Comparison of ENCODE assay signal across 7 mouse cellular contexts in the genomic region with DNA sequence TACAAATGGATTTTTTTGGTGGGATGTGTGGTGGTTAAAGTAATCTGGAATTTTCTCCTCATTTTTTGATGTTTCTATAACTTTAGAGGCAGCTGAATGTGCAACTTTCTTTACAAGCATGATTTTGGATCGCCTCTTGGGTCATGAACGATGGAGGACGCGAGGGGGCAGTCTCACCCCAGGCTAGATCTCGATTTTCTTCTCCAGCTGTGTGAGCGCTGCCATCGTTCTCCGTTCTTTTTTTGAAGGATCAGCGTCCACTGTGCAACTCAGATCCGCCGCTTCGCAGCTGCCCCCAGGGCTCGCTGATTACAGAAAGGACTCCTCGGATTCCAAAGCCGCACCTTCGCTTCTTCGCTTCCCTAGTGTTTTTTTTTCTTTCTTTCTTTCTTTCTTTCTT.
A peak's percentile ranks its signal among the peaks of the same experiment; 100 is the strongest.
DNase-seq lines count a peak whose midpoint lies in the region; ATAC-seq and TF ChIP-seq lines count a peak whose summit lies in the region.

No protein-coding gene starts in this region.

- peak overlapping the region; percentile 55 for H3K4me2 ChIP-seq in intestine, embryonic 16.5 days (ENCODE audit: low read depth, low read length)

- no peak overlapping the region for H3K27ac ChIP-seq in cortical plate, adult 2 months (ENCODE audit: insufficient read depth, low read length)
- no peak overlapping the region for H3K27ac ChIP-seq in intestine, embryonic 16.5 days (ENCODE audit: low read length)

- H3K4me3 ChIP-seq in cortical plate, adult 2 months (ENCODE audit: insufficient read depth, low read length) = peak overlapping the region; percentile 12; the same call in 1 of the 2 replicates
- H3K4me3 ChIP-seq in intestine, embryonic 16.5 days (ENCODE audit: low read length) = peak overlapping the region; percentile 33; the same call in 1 of the 2 replicates

- DNase-seq in adrenal gland, postnatal 14 days = peak; percentile 81
- peak; percentile 50 for DNase-seq in gastrocnemius, postnatal 14 days
- DNase-seq in left cerebral cortex, postnatal 14 days (ENCODE audit: low spot score in 2 of 2) = peak; percentile 79 to 84
- peak; percentile 87 for DNase-seq in mesoderm, embryonic 11.5 days (ENCODE audit: low read depth, low spot score)
- DNase-seq in right cerebral cortex, postnatal 4 days = peak; percentile 84

- TF ChIP-seq CTCF in cortical plate, adult 2 months (IDR thresholded peaks at IDR 0.05; ENCODE audit: extremely low read depth, insufficient read depth, low read length) = peak; percentile 79

- WGBS in intestine, embryonic 16.5 days = 2% methylated on average over 17 of the region's 17 CpGs

- peak; percentile 77 for ATAC-seq in intestine, embryonic 16.5 days

- H3K27me3 ChIP-seq in intestine, embryonic 16.5 days (replicated peaks; ENCODE audit: control insufficient read depth, insufficient read depth, low read length) = no peaks in the 10 kb centered on the region

- intact Hi-C loops in gastrocnemius, postnatal 14 days (cut with DNase I; ENCODE audit: low total_unique reads) = no loop called here
- intact Hi-C loops in left cerebral cortex, postnatal 14 days (cut with DNase I) = no loop called here

- H3K36me3 ChIP-seq in intestine, embryonic 16.5 days (ENCODE audit: control insufficient read depth, insufficient read depth, low read length) = no peaks in the 10 kb centered on the region

- no peak overlapping the region for H3K9ac ChIP-seq in intestine, embryonic 16.5 days (ENCODE audit: low read depth, low read length)

- no peaks in the 10 kb centered on the region for H3K4me1 ChIP-seq in cortical plate, adult 2 months (ENCODE audit: control insufficient read depth, insufficient read depth, low read length)
- H3K4me1 ChIP-seq in intestine, embryonic 16.5 days (ENCODE audit: control insufficient read depth, insufficient read depth, low read length) = no peaks in the 10 kb centered on the region

- TF ChIP-seq POLR2A in cortical plate, adult 2 months (IDR thresholded peaks at IDR 0.05; ENCODE audit: extremely low read depth, insufficient read depth, low read length) = no peak

- H3K9me3 ChIP-seq in intestine, embryonic 16.5 days (ENCODE audit: control insufficient read depth, low read length) = no peaks in the 10 kb centered on the region
